Mouse (Mus musculus) intestine, embryonic 14.5 days (tissue): ENCODE results near the gene 9130213A22Rik. TPM values are rescaled to one million over a fixed set of nuclear protein-coding genes. Genes with fewer than 3 reads are reported as not detected.

Experiments
- ATAC-seq: fragments of 200-750 bp; cut with Nextera tagmentation; replicated peaks from 2 replicates; pipeline ENCODE4 v1.8.0; 2017; ENCODE audit warnings: low read depth, moderate number of reproducible peaks, moderate TSS enrichment, moderate library complexity; ENCODE audit not compliant: low FRiP score, low TSS enrichment
- DNase-seq: peaks from one replicate; pipeline ENCODE4 v3.0.0-alpha.2; 2018; ENCODE audit warnings: low spot score
- H3K27ac ChIP-seq: fragments of 300-500 bp; sonication (generic); 2 replicates; pipeline ENCODE4 v1.5.1; 2014; ENCODE audit warnings: low read depth, mild to moderate bottlenecking, control low read depth
- H3K27me3 ChIP-seq: fragments of 300-500 bp; sonication (generic); replicated peaks from 2 replicates; pipeline ENCODE4 v1.6.1; 2014; ENCODE audit warnings: low read length, control low read depth; ENCODE audit not compliant: control insufficient read depth, insufficient read depth
- H3K36me3 ChIP-seq: fragments of 300-500 bp; sonication (generic); 2 replicates; pipeline ENCODE4 v1.6.1; 2014; ENCODE audit warnings: low read length, control low read depth; ENCODE audit not compliant: control insufficient read depth, insufficient read depth
- H3K4me1 ChIP-seq: fragments of 300-500 bp; sonication (generic); replicated peaks from 2 replicates; pipeline ENCODE4 v1.6.1; 2014; ENCODE audit warnings: low read length, control low read depth, mixed read lengths; ENCODE audit not compliant: control insufficient read depth, insufficient read depth
- H3K4me2 ChIP-seq: fragments of 300-500 bp; sonication (generic); 2 replicates; pipeline ENCODE4 v1.6.1; 2014; ENCODE audit warnings: low read length
- H3K4me3 ChIP-seq: fragments of 300-500 bp; sonication (generic); 2 replicates; pipeline ENCODE4 v1.5.1; 2014; ENCODE audit warnings: low read depth, low read length, control low read depth, mixed read lengths
- H3K9ac ChIP-seq: fragments of 300-500 bp; sonication (generic); 2 replicates; pipeline ENCODE4 v1.6.1; 2014; ENCODE audit warnings: mild to moderate bottlenecking, low read length
- H3K9me3 ChIP-seq: fragments of 300-500 bp; sonication (generic); 2 replicates; pipeline ENCODE4 v1.6.1; 2016; ENCODE audit warnings: low read length, control low read depth; ENCODE audit not compliant: control insufficient read depth
- WGBS: fragments of 180-500 bp; shearing (Covaris S2); extraction: QIAGEN DNeasy Blood & Tissue Kit; methylation state at CpG from one replicate; pipeline ENCODE4 v1.1.7; 2014; 5-methylcytosine and 5-hydroxymethylcytosine counted together
- polyA plus RNA-seq: library from polyadenylated mRNA; unstranded; fragments of >200 nt; fragmentation: Nextera tagmentation; extraction: Ambion mirVana; gene quantifications from 2 replicates; pipeline ENCODE4 v1.2.1, GENCODE M21; 2014

The 9130213A22Rik gene
- polyA plus RNA-seq, 1 experiment from 2014 or later = 0.30 TPM

DNA sequence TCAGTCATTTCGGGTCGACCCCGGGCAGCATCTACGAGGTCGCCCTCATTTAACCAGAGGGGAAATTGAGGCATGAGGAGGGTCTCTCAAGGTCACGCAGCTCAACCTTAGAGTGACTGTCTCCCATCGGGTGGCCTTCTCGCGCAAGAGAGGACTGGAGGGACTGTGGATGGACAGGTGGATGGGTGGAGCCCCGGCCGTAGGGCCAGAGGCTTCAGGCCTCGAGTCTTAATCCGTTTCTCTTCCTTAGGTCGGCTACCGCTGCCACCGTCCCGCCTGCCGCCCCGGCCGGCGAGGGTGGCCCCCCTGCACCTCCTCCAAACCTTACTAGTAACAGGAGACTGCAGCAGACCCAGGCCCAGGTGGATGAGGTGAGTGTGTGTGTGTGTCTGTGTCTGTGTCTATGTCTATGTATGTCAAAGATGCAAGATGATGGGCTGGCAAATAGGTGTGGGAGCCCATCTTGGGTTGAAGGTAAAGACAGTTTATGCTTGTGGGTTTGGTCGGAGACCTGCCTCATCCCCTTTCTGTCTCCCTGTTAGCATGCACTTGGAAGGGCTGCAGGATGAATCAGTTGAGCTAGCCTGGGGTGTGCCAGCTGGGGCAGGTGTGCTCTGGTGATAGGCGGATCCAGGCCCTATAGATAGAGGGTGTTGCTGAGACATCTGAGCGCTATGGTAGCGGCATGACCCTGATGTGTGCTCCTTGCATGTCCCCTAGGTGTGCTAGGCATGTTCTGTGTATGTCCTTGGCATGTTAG, 33.4 kb downstream of the 9130213A22Rik start:
- Histone ChIP-seq H3K4me1 (peaks cover 35% of the 10 kb centered on the region), H3K36me3 (peaks cover 37% of the 10 kb centered on the region), H3K4me3 (peak overlapping the region; percentile 79), H3K4me2 (peak overlapping the region; percentile 74), H3K9ac (peak overlapping the region; percentile 96), H3K27ac (peak overlapping the region; percentile 88), H3K9me3 (no peaks in the 10 kb centered on the region), H3K27me3 (no peaks in the 10 kb centered on the region)
- DNase-seq = peak; percentile 77
- WGBS = 12% methylated on average over 25 of the region's 25 CpGs
- no peak; the same call in 1 of the 2 replicates for ATAC-seq

DNA sequence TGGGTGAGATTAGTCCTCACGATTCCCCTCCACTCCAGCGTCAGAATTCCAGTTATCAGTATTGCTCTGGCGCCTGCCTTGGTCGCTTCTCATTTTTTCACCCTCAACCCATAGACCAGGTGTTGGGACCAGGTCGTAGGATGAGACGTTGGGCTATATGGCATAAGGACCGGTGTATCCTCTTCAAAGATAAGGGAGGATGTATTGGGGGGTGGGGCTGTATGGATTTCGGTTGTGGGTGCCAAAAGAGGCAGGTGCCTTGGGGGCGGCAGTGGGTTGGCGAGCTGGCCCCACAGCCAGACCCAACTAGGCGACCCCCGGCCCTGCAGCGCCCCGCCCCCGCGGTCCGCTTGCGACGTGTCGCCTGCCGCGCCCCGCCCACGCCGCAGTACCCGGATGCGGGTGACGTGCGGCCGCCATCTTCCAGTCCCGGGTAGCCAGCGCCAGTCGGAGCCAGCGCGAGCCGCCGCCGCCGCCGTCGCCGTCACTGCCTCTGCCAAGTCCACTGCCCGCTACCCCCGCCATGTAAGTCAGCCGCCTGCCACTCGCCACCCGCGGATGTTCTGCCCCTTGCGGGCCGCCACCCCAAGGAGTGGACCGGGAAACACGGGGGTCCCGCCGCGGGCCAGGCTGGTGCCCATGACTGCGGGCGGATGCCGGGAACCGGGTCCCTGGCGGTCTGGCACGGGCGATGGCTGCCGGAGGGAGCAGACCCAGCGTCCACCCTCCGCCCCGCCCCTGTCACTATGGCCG, 34.1 kb downstream of the 9130213A22Rik start, which contains the start of gene Vamp2:
Vamp2 (plus strand) TSS at position 388 of the 753 bp plus-strand sequence.
- Histone ChIP-seq H3K4me1 (peaks cover 35% of the 10 kb centered on the region), H3K9me3 (no peaks in the 10 kb centered on the region)

DNA sequence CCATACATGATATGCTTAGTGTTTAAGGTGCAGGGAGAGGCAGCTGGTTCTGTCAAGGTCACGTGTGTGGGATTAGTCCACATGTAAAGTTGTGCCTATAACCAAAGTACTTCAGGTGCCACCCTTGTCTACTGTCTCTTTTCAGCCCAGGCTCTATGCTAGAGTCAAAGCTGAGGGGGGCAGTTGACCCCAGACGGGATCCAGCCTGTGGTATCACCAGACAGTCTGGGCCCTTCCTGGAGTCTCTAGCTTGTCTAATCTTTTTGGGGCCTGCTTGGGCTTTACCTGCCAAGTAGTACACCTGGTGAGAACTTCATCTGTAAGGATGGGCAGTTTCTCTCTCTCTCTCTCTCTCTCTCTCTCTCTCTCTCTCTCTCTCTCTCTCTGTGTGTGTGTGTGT, 34.8 kb downstream of the 9130213A22Rik start:
- peak overlapping the region; percentile 74; the same call in 1 of the 2 replicates for H3K4me2 ChIP-seq
- H3K4me3 ChIP-seq = no peak overlapping the region

More for the DNA sequence above, 34.1 kb downstream of the 9130213A22Rik start, which contains the start of gene Vamp2:
- Histone ChIP-seq H3K4me3 (peak within 1 kb of the TSS; percentile 79), H3K9ac (peak within 1 kb of the TSS; percentile 96), H3K36me3 (peaks cover 37% of the 10 kb centered on the region), H3K4me2 (peak within 1 kb of the TSS; percentile 74), H3K27me3 (no peaks in the 10 kb centered on the region), H3K27ac (peak within 1 kb of the TSS; percentile 88)
- DNase-seq (peak; percentile 94), ATAC-seq (peak; percentile 77)
- WGBS = 1% methylated on average over 61 of the region's 67 CpGs

DNA sequence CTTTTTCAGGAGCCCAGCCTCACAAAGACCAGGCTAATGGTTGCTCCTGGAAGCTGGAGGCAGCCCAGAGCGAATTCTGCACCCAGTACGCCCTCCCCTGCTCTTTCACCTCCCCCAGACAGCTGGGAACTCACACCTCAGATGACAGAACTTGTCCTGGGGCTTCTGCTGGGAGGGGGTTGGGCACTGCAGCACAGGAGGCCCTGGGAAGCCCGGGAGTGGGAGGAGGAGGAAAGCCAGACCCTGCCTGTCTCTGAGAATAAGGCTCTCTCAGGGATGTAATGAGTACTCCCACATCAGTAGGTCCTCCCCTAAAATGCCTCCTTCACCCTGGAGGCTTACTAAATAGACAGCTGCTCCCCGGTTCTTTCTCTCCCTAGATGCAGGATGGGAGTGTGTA, 35.3 kb downstream of the 9130213A22Rik start:
- Histone ChIP-seq H3K4me1 (peaks cover 35% of the 10 kb centered on the region), H3K9me3 (no peaks in the 10 kb centered on the region), H3K4me2 (no peak overlapping the region), H3K27me3 (no peaks in the 10 kb centered on the region), H3K27ac (peak overlapping the region; percentile 67), H3K9ac (no peak overlapping the region), H3K36me3 (peaks cover 29% of the 10 kb centered on the region), H3K4me3 (no peak overlapping the region)
- DNase-seq (peak; percentile 58), ATAC-seq (no peak)
- 14% methylated on average over 4 of the region's 4 CpGs for WGBS

More for the DNA sequence above, 34.8 kb downstream of the 9130213A22Rik start:
- no peaks in the 10 kb centered on the region for H3K27me3 ChIP-seq
- no peak for DNase-seq
- no peak overlapping the region; the same call in 1 of the 2 replicates for H3K9ac ChIP-seq
- peaks cover 34% of the 10 kb centered on the region for H3K36me3 ChIP-seq
- no peaks in the 10 kb centered on the region for H3K9me3 ChIP-seq
- WGBS = 35% methylated on average over 2 of the region's 2 CpGs
- peak overlapping the region; percentile 67 for H3K27ac ChIP-seq
- peaks cover 35% of the 10 kb centered on the region for H3K4me1 ChIP-seq
- no peak for ATAC-seq

DNA sequence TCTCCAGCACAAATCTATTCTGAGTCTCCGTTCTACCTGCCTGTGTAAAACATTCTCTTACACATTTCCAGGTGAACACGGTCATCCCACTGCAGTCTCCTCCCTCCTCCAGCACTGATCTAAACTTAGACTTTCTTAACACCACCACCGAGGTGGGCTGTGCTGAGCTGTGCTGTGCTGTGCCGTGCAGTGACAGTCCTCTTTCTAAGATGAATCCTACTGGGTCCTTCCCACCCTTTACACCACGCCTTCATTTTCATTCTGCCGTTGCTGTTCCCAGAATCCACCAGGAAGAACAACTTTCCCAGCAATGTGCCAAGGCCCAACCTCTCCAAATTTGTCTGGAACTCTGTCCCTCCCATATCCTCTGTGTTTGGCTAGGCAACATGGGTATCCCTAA, 36.0 kb downstream of the 9130213A22Rik start:
- Histone ChIP-seq H3K27ac (peak overlapping the region; percentile 67), H3K27me3 (no peaks in the 10 kb centered on the region), H3K9ac (no peak overlapping the region), H3K4me2 (no peak overlapping the region), H3K36me3 (peaks cover 22% of the 10 kb centered on the region), H3K4me3 (no peak overlapping the region), H3K4me1 (peaks cover 35% of the 10 kb centered on the region), H3K9me3 (no peaks in the 10 kb centered on the region)
- ATAC-seq (no peak), DNase-seq (no peak)
- WGBS = 47% methylated on average over 6 of the region's 6 CpGs

DNA sequence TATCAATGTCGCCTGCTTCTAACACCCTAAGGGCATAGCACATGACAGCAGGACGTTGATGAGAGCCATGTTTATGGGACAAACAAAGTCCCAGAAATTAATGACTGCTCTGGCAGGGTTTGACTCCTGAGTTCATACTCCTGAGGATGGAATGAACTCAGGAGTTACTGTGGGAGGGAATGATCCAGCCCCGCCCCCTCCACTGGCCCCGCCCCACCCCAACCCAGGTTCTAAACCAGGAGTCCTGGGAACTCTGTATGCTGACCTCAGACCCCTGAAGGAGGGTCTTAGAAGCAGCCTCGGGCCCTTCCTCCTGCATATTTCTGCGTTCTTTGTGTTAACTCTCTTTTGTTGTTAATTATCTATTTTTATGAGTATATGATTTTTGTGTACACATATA, 36.8 kb downstream of the 9130213A22Rik start:
- Histone ChIP-seq H3K9ac (no peak overlapping the region), H3K9me3 (no peaks in the 10 kb centered on the region), H3K27ac (no peak overlapping the region), H3K4me2 (no peak overlapping the region), H3K36me3 (peaks cover 14% of the 10 kb centered on the region), H3K4me3 (no peak overlapping the region), H3K4me1 (peaks cover 32% of the 10 kb centered on the region), H3K27me3 (no peaks in the 10 kb centered on the region)
- no peak for DNase-seq
- no peak for ATAC-seq
- 67% methylated on average over 6 of the region's 6 CpGs for WGBS

DNA sequence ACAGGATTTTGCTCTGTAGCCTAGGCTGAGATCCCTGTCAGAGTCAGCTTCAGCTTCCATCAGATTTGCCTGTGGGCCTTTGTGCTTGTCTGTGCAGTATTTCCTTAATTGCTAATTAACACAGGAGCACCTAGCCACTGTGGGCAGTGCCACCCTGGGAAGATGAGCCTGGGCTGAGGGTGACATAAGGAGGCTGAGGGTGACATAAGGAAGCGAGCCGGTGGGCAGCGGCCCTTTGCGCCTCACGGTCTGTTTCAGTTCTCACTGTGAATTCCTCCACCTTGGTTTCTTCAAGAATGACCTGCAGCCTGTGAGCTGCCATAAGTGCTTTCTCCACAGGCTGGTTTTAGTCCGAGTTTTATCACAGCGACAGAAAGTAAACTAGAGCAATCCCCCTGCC, 40.8 kb downstream of the 9130213A22Rik start:
- no peaks in the 10 kb centered on the region for H3K36me3 ChIP-seq
- H3K4me1 ChIP-seq = peaks cover 3% of the 10 kb centered on the region; the same call in 1 of the 2 replicates
- H3K9me3 ChIP-seq = no peaks in the 10 kb centered on the region
- no peak overlapping the region for H3K4me3 ChIP-seq
- H3K27me3 ChIP-seq = no peaks in the 10 kb centered on the region
- 75% methylated on average over 7 of the region's 7 CpGs for whole genome bisulfite sequencing
- H3K27ac ChIP-seq = no peak overlapping the region
- no peak overlapping the region for H3K4me2 ChIP-seq
- ATAC-seq (no peak), DNase-seq (no peak)
- H3K9ac ChIP-seq = no peak overlapping the region

DNA sequence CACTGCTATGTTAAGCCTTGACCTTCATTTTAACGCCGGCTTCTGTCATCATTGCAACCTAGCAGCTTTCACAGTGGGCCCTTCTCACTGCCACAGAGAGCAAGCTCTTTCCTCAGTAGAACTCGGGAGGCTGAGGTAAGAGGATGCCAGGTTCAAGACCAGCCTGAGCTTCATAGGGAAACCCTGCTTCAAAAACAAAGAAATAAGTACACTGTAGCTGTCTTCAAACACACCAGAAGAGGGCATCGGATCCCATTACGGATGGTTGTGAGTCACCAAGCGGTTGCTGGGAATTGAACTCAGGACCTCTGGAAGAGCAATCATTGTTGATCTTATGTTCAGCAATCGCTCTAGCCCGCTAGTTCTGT, 41.5 kb downstream of the 9130213A22Rik start:
- Histone ChIP-seq H3K9ac (no peak overlapping the region), H3K9me3 (no peaks in the 10 kb centered on the region), H3K4me3 (no peak overlapping the region), H3K27me3 (no peaks in the 10 kb centered on the region), H3K36me3 (no peaks in the 10 kb centered on the region), H3K4me2 (no peak overlapping the region), H3K27ac (no peak overlapping the region), H3K4me1 (no peaks in the 10 kb centered on the region)
- no peak for DNase-seq
- 89% methylated on average over 8 of the region's 8 CpGs for WGBS
- ATAC-seq = no peak
